Mouse (Mus musculus) small intestine, adult 2 months (tissue): ENCODE measurements around the gene Dlx4. TPM values are rescaled to one million over a fixed set of nuclear protein-coding genes. Genes with fewer than 3 reads are reported as not detected.
A peak's percentile ranks its signal among the peaks of the same experiment; 100 is the strongest.

ENCODE experiments used
- H3K27ac ChIP-seq: fragments of 200-500 bp; 2 replicates; pipeline ENCODE4 v1.5.1; 2012; ENCODE audit warnings: low read depth, low read length, control low read depth, inconsistent platforms; ENCODE audit not compliant: insufficient read depth
- H3K27me3 ChIP-seq: fragments of 200-500 bp; 2 replicates; pipeline ENCODE4 v1.6.1; 2012; ENCODE audit warnings: mild to moderate bottlenecking, moderate library complexity, low read length, inconsistent platforms; ENCODE audit not compliant: control insufficient read depth, insufficient read depth
- H3K36me3 ChIP-seq: fragments of 200-500 bp; 2 replicates; pipeline ENCODE4 v1.6.1; 2012; ENCODE audit warnings: mild to moderate bottlenecking, low read length, control low read depth, inconsistent platforms; ENCODE audit not compliant: control insufficient read depth, insufficient read depth
- H3K4me1 ChIP-seq: fragments of 200-500 bp; 2 replicates; pipeline ENCODE4 v1.6.1; 2012; ENCODE audit warnings: low read length, inconsistent platforms, mixed read lengths; ENCODE audit not compliant: control insufficient read depth, insufficient read depth, insufficient read length
- H3K4me3 ChIP-seq: fragments of 200-500 bp; 2 replicates; pipeline ENCODE4 v1.5.1; 2012; ENCODE audit warnings: low read depth, mild to moderate bottlenecking, control low read depth, inconsistent platforms, low read length, moderate library complexity
- CTCF ChIP-seq: fragments of 200-500 bp; IDR thresholded peaks from 2 replicates; pipeline ENCODE4 v1.5.1; 2012; ENCODE audit warnings: low read depth, mild to moderate bottlenecking, control low read depth, inconsistent platforms, low read length, moderate library complexity, mixed read lengths; ENCODE audit not compliant: insufficient replicate concordance, insufficient read length; ENCODE audit errors: extremely low read depth
- POLR2A ChIP-seq: fragments of 200-500 bp; IDR thresholded peaks from 2 replicates; pipeline ENCODE4 v1.6.1; 2012; ENCODE audit warnings: low read depth, mild to moderate bottlenecking, control low read depth, inconsistent platforms, low read length, moderate library complexity
- WGBS: fragments of 180-500 bp; shearing (Covaris S2); methylation state at CpG from one replicate; pipeline ENCODE4 v1.1.7; 2018; 5-methylcytosine and 5-hydroxymethylcytosine counted together
- polyA plus RNA-seq: library from polyadenylated mRNA; depleted of rRNA; stranded (reverse); fragments of >200 nt; gene quantifications from 2 replicates; pipeline ENCODE4 v1.2.3, GENCODE M21; 2012

The Dlx4 gene
- polyA plus RNA-seq, 1 experiment, result not detected

GRCm38 (mm10) chr11:95126272-95127245, 19.5 kb downstream of the Dlx4 start:
- peaks cover 27% of the 10 kb centered on the region for H3K27me3 ChIP-seq
- no peak for TF ChIP-seq POLR2A
- no peak overlapping the region for H3K27ac ChIP-seq
- WGBS, result 2% methylated on average over 20 of the region's 20 CpGs
- no peaks in the 10 kb centered on the region for H3K36me3 ChIP-seq
- no peak overlapping the region for H3K4me3 ChIP-seq
- peaks cover 14% of the 10 kb centered on the region for H3K4me1 ChIP-seq

GRCm38 (mm10) chr11:95125366-95125948, 20.6 kb downstream of the Dlx4 start:
- no peak overlapping the region for H3K4me3 ChIP-seq
- WGBS, result 35% methylated on average over 7 of the region's 7 CpGs
- H3K27me3 ChIP-seq, result peaks cover 38% of the 10 kb centered on the region
- no peak for TF ChIP-seq CTCF
- TF ChIP-seq POLR2A, result no peak
- no peaks in the 10 kb centered on the region for H3K36me3 ChIP-seq
- no peak overlapping the region for H3K27ac ChIP-seq
- H3K4me1 ChIP-seq, result peaks cover 8% of the 10 kb centered on the region

GRCm38 (mm10) chr11:95122100-95122489, 24.0 kb downstream of the Dlx4 start:
- Histone ChIP-seq H3K36me3 (no peaks in the 10 kb centered on the region), H3K27me3 (peaks cover 60% of the 10 kb centered on the region), H3K4me1 (peaks cover 7% of the 10 kb centered on the region), H3K4me3 (no peak overlapping the region), H3K27ac (no peak overlapping the region)
- 61% methylated on average over 6 of the region's 6 CpGs for WGBS
- TF ChIP-seq CTCF, result no peak
- no peak for TF ChIP-seq POLR2A

- peaks cover 60% of the 10 kb centered on the region for H3K27me3 ChIP-seq
- H3K4me3 ChIP-seq, result peak overlapping the region; percentile 43
- H3K27ac ChIP-seq, result no peak overlapping the region
- TF ChIP-seq CTCF, result no peak
- no peak for TF ChIP-seq POLR2A
- H3K36me3 ChIP-seq, result no peaks in the 10 kb centered on the region
- WGBS, result 3% methylated on average over 63 of the region's 63 CpGs
- H3K4me1 ChIP-seq, result peaks cover 1% of the 10 kb centered on the region
Observed at GRCm38 (mm10) chr11:95121161-95122099, 24.6 kb downstream of the Dlx4 start.

- 4% methylated on average over 21 of the region's 21 CpGs for WGBS
- Histone ChIP-seq H3K36me3 (no peaks in the 10 kb centered on the region), H3K27ac (no peak overlapping the region), H3K4me1 (no peaks in the 10 kb centered on the region; the same call in 1 of the 2 replicates), H3K27me3 (peaks cover 60% of the 10 kb centered on the region), H3K4me3 (no peak overlapping the region)
- TF ChIP-seq CTCF, result no peak
- no peak for TF ChIP-seq POLR2A
Observed at GRCm38 (mm10) chr11:95120633-95121020, 25.4 kb downstream of the Dlx4 start.

GRCm38 (mm10) chr11:95119990-95120632, 26.0 kb downstream of the Dlx4 start, which contains the start of gene Dlx3:
Gene Dlx3, plus strand, starts transcription at chr11:95120119.
- WGBS, result 1% methylated on average over 54 of the region's 55 CpGs
- H3K27me3 ChIP-seq, result peaks cover 60% of the 10 kb centered on the region
- TF ChIP-seq POLR2A, result no peak
- TF ChIP-seq CTCF, result no peak
- no peaks in the 10 kb centered on the region for H3K36me3 ChIP-seq
- H3K27ac ChIP-seq, result no peak within 1 kb of the TSS
- H3K4me1 ChIP-seq, result no peaks in the 10 kb centered on the region; the same call in 1 of the 2 replicates
- no peak within 1 kb of the TSS for H3K4me3 ChIP-seq
